Mouse (Mus musculus): ENCODE data around the gene Pbx4.

DNA sequence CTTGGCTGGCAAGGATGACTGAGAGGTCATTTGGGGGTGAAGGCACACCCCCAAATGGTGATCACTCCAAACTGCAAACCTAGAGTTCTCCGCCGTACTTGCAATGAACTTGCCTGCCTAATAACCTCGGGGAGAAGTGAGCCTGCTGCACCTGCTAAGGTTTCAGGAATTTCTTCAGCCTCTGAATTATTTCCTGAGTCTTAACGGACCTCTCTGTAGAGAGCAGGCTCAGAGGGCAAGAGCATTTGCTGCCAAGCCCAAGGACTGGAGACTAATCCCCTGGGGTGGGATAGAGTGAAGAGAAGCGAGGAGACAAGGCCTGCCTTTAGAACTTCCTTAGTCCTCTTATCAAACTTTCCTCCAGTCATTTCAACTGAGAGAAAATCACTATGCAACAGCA, 42.6 kb upstream of the Pbx4 start:
- TF ChIP-seq CTCF (IDR thresholded peaks at IDR 0.05; ENCODE audit: low read depth, low read length), result no peak
- no peak for TF ChIP-seq EP300 (IDR thresholded peaks at IDR 0.05; ENCODE audit: insufficient read depth, low read depth, low read length)

Data from ES-Bruce4 (cell line).